Mouse (Mus musculus): ENCODE measurements around the gene Ankrd13b. TPM values are rescaled to one million over a fixed set of nuclear protein-coding genes. Genes with fewer than 3 reads are reported as not detected.

Ankrd13b gene
- total RNA-seq, 2 experiments from 2014 or later: 16.3 to 21.8 TPM

DNA sequence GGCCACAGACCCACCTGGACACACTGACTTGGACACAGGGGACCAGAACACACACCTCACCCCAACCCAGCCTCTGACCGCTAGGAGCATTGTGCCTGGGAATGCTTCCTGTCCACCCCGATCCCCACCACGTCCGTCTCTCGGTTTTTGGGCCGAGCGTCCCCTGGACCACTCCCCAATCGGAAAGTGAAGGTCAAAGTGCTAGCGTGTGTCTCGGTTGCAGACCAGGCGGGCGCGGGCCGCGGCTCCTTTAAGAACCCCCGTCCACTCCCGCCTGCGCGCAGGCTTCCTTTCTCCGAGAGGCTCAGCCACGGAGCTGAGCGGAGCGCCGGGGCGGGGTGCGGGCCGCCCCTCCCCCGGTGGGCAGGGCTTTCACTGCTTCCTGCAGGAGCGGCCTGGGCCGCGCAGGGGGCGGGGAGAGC is 3.4 kb upstream of the Ankrd13b start:
- DNase-seq (ENCODE audit: low spot score in 2 of 2): peak; percentile 76 to 88

DNA sequence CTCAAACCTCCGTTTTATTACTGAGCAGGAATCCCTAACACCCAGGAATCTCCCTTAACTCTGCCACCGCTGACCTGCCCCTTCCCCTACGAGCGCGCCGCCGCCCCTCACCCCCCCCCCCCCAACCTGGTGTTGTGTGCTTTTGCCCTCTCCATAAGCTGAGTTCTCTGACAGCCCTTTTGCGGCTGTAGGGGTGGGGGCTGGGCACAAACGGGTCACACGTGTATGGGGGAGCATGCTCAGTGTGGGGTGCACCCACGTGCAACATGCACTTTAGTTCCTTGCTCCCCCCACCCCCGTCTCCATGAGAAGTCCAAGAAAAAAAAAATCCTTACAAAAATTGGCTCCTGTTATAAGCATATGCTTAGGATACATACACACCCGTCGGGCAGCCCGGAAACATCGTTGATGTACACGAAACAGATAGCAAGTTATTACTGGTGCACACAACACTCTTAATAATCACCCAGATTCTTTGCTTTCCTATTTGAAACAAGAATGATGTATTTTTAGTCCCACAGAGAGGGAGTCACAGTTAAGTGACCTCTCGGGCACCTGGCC is 2.9 kb upstream of the Ankrd13b start:
- no peak for DNase-seq (ENCODE audit: low spot score in 2 of 2)

DNA sequence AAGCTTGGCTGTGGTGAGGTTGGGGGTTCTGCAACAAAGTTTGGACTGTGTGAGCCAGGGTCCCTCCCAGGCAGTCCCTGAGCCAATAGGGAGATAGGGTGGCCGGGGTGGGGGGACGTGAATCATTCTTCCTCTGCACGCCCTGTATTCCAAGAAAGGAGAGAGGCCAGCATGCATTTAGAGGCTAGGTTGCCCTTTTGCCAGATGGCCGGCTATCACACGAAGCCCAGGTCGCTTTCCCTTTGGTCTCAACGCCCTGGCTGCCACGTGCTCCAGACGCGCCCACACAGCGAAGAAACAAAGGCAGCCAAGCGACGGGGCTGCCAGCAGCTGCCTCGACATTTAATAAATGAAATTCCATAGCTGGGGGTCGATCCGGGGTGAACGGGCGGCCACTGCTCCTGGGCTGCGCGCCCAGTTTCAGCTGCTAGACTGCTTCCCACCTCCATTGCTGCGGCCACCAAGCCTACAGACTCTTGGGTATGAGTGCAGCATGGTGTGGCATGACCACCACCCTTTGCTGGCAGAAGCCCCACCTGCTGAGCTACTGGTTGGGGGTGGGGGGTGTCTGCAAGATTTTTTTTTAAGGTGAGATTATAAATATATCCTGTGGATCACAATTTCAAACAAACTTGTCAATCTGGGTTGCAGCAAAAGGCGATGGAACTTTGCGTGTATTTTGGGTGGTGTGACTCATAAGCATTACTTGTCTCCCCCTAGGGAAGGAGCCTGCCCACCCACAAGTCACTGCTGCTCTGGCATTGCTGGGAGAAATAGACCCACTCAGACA is 2.2 kb upstream of the Ankrd13b start:
- no peak for DNase-seq (ENCODE audit: low spot score in 2 of 2)

DNA sequence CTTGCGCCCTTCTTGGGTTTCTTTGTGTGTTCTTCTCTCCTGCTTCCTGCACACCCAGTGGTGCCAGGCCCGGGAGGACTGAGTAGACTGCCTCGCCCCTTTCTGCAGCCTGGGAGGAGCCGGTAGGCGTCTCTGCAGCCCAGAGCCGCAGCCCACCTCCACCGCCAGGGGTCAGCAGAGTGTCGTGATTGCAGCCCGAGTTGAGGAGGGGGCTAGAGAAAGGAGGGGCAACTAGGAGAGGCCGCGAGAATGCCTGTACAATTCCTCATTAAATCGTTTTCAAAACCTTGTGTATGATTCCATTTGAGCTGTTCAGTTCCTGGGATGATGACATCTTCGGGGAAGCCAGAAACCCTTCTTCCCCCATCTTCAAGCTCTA is 1.6 kb upstream of the Ankrd13b start:
- DNase-seq (ENCODE audit: low spot score in 2 of 2): peak; percentile 78 to 80

DNA sequence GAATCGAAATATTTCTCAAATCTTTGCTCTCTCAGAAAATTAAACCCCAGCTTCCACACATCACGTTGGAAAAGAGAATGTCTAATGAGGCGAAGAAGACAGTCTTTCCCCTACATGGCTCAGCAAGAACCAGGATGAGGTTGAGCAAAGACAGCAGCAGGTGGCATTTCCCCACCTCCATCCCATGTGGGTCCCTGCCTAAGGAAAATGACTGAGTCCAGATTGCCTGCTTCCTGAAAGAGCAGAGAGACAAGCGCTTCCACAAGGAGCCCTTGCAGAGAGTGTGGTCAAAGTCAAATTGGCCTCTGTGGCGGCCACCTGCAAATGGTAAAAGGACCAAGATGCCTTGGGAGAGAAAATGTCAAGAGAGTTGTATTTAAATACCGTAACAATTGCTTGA is 973 bp upstream of the Ankrd13b start:
- no peak for DNase-seq (ENCODE audit: low spot score in 2 of 2)

DNA sequence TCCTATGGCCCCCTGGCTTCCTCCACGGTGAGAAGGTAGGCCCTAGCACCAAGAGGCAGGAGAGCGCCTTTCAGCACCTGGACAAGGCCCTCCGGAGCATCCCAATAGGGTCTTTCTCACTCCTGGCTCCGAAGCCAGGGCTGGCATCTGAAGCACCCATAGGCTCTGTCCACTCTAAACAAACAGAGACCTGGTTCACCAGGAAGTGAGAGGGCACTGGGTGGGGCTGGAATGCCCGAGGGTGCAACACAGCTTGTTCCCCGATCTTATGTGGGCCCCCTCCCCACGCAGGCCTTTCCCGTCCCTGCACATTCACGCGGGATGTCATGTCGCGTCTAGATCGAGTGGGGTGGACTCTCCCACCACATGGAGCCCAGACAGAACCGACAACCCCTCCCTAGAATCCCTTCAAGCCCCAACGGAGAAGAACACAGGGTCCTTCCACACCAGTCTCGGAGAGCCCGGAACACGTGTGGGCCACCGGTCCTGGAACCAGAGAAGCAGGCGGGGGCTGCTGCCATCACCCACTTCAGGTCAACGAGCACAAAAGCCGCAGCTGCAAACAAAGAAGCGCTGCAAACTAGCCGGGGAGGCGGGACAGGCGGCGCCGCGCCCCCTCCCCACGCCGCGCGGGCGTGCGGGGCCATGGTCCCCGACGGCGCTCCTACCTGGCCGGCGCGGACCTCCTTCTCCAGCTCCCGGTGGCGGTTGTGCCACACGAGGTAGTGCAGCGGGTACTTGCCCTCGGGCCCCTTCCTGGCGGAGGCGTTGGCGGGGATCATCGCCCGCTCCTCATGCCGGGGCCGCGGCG is 502 bp downstream of the Ankrd13b start:
- DNase-seq (ENCODE audit: low spot score in 2 of 2): no peak

DNA sequence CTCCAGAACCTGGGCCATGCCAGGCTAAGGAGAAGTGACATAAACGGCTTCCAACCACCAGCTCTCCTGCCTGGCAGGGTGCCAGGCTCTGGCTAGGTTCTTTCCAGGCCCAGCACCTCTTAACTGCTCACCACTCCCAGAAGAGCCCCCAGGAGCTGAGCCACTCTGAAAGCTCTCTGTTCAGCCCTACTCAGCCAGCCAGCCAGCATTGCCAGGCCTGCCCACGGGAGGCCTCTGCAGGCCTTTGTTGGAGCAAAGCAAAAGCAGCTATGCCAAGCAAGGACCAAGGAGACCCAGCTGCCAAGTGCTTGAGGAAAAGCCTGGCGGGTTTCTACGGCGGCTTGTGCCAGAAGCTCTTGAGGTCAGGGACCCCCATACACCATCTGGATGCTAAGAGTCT is 2.7 kb downstream of the Ankrd13b start:
- no peak for DNase-seq (ENCODE audit: low spot score in 2 of 2)

DNA sequence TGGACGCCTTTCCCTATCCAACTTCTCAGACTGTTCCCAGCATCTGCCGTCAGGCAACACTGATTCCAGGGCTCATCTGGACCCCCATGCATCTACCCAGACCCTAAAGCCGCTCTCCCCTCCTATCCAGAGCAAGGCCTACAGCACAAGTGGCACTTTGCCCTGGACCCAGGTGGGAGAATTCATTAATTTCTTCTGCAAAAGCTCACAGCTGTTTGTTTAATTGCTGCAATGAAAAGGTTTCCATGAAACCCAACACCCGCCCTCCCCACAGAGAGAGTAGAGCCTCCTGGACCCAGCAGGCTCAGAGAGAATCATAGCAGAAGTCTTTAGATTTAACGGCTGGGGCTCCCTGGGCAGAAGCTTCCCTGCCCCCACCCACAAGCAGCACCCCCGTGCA is 4.2 kb downstream of the Ankrd13b start:
- DNase-seq (ENCODE audit: low spot score in 2 of 2): no peak

DNA sequence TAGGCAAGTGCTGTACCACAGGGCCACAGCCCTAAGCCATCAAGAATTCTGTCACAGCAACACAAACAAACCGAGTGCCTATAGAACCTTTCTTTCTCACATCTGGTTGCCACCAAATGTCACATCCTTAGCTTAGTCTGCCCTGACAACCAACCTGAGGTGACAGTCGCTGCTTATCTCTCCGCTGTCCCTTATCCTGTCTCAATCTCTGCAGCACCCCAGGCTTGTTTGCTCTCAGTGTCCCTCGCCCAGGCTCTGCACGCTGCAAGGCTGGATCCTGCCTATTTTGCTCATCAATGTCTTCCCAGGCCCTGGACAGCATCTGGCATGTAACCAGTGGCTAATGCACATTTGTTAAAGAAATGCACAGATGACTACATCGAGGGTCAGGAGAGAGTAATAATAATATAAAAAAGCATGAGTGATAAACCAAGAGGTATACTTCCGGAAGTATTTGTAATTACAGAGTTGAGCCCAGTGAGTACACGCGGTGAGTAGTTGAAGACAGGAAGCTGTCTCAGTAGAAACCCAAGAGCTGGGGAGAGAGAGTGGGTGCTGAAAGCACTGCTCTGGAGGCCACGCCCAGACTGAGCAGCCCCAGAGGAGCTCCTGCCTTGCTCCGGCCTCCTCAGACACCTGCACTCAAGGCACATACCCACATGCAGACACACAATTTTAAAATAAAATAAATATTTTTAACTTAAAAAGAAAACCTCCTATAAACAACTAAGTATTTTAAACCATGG is 5.8 kb downstream of the Ankrd13b start:
- no peak for DNase-seq (ENCODE audit: low spot score in 2 of 2)

DNA sequence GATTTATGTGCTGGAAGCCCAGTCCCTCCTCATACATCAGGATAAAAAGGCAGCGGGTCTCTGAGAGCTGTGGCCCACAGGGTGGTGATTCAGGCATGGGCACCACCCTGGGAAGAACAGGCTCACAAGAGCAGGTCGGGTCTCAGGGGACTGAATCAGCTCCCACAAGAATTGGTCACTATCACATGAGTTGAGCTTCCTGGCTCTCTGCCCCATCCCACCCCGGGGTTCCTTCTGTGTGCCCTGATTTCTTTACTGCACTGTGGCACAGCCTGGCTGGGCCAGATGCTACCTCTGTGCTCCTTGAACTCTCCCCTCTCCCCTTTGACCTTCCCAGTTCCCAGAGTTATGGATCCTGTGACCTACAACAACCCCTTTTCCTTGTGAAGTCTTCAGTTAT is 6.4 kb downstream of the Ankrd13b start:
- DNase-seq (ENCODE audit: low spot score in 2 of 2): no peak

DNA sequence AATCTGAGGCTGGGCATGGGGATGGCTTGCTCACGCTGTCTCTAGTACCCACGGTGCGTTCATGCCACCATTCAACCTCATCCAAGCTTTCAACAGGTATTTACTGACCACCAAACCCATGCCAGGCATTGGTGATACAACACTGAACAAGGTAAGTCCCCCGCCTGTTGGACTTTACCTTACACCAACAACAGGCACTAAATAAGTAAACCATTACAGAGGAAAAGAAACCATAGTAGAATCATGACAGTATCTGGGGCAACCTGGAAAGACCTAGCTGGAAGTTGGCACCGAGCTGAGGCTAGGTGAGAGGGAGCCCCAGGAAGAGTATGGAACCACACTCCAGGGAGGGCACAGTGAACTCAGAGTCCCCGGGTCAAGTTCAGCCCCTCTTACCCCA is 12.6 kb downstream of the Ankrd13b start:
- DNase-seq (ENCODE audit: low spot score in 2 of 2): no peak

DNA sequence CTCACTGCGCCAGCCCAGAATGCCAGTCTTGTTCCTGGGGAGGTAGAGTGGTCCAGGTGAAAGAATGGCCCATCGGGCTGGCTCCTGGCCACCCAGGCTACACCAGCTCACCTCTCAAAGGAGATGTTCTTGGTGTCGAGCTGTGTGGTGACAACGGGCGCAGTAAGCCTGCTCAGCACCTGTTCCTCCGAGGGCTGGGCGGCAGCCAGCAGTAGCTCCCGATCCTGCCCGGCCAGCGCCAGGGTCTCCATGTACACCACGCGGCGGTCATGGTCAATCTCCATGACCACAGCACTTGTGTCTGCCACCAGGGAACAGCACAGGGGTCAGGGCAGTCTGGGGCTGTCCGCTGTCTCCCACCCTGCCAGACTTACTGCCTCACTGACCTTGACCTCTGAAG is 13.3 kb downstream of the Ankrd13b start:
- DNase-seq (ENCODE audit: low spot score in 2 of 2): no peak

DNA sequence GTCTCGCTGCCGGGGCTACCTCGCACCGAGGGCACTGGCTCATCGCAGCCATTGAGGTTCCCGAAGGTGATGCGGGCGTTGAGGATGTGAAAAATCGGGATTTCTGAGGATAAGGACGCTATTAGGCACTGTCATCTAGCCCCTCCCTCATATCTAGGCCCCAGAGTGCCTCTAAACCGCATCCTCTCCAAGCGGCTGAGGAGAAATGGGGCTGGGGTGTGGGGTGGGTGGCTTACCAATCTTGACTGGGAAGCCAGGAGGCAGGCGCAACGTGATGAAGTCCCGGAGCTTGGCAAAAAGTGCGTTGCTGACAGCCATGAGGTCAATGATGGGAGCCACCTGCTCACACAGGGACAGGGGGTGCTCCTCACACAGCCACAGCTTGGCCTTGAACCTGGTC is 16.7 kb downstream of the Ankrd13b start:
- no peak for DNase-seq (ENCODE audit: low spot score in 2 of 2)

DNA sequence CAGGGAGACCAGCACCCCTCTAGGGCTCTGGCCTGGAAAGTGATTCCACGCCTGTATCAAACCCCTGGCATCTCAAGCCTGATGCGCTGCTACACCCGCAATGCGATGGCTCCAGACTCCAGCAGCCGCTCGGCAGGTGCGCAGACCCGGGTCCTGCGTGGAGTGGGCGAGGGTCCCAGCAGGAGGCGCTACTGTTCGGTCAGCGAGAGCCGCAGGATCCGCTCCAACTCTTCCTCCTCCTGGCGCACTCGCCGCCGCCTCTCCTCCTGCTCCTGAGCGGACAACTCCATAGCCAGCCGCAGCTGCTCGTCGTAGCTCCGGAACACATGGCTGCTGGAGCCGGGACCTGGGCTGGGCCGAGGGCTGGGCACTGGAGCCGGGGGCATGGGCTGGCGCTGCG is 18.1 kb downstream of the Ankrd13b start:
- DNase-seq (ENCODE audit: low spot score in 2 of 2): no peak

DNA sequence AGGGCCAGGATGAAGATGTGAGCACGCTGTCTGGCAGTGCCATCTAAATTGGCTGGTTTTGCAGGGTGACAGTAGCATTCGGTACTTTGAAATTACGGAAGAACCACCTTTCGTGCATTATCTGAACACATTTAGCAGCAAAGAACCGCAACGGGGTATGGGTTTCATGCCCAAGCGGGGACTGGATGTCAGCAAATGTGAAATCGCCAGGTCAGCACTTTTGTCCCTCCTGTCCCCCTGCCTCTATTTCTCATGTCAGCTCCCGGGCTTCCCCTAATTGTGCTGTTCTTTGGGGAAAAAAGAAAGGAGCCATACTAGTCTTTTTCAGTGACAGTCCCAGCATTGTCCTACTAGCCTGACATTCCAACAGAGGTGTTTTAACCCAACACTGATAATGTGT is 21.1 kb downstream of the Ankrd13b start:
- no peak for DNase-seq (ENCODE audit: low spot score in 2 of 2)

DNA sequence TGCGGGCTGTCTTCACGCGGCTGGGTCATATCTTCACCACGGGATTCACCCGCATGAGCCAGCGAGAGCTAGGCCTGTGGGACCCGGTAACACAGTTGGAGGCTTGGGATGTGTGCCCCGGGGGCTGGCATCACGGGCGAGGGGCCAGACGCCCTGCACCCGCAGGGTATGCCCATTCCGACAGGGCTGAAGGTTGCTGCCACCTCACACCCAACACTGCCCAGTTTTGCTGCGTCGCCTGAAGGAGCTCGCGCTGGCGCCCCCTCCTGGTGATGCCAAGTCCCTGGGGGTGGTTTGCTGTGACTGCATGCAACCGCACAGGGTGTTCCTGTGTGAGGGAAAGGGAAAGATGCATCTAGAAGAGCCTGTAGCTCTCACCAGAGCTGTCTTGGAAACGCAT is 21.7 kb downstream of the Ankrd13b start:
- DNase-seq (ENCODE audit: low spot score in 2 of 2): peak in 1 of 2 experiments; percentile 72

DNA sequence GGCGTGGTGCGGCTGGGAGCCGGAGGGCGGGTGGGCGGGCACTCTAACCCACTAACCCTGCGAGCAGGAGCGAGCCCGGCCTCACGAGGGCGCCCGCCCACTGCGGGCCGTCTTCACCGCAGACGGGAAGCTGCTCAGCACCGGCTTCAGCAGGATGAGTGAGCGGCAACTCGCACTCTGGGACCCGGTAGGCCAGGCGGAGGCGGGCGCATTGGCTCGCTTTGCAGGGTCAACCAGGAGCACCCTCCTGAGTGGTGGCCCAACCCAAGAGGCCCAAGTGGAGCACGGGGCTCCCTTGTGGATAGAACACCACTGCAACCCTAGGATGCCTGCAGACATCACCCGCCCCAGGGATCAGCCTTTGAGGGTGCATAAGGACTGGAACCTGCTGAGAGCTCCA is 22.3 kb downstream of the Ankrd13b start:
- peak in 1 of 2 experiments; percentile 49 for DNase-seq (ENCODE audit: low spot score in 2 of 2)

DNA sequence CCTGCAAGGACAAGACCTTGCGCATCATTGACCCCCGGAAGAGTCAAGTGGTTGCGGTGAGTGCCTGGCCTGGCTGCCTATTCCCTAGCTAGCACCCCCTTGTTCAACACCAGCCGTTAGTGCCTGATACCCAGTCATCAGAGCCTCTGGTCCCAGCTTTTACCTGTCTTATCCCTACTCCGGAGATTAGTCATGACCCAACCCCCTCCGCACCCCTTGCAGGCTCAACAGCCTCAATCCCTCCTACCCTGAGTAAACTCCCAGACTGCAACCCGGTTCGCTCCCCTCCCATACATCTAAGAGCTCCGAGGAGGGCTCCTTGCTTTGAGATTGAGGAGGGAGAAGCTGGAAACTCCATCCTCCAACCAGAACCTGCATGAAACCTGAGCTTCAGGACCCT is 22.9 kb downstream of the Ankrd13b start:
- no peak for DNase-seq (ENCODE audit: low spot score in 2 of 2)

DNA sequence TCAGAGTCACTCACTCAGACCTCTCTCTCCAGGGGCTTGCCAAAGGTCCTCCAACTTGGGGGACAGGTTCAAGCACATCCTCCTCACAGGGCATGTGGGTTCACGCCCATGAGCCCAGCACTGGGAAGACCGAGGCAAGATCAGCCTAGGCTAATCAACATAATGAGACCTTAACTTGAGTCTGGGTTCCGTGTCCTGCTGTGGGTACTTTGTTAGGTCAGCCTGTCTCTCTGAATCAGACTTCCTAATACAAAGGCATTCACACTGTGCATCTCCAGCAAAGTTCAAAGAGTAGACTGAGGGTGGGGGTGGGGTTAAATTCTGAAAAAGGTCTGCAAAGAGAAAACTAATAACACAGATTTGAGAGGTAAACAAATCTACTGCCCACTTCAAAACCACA is 24.4 kb downstream of the Ankrd13b start:
- no peak for DNase-seq (ENCODE audit: low spot score in 2 of 2)

DNA sequence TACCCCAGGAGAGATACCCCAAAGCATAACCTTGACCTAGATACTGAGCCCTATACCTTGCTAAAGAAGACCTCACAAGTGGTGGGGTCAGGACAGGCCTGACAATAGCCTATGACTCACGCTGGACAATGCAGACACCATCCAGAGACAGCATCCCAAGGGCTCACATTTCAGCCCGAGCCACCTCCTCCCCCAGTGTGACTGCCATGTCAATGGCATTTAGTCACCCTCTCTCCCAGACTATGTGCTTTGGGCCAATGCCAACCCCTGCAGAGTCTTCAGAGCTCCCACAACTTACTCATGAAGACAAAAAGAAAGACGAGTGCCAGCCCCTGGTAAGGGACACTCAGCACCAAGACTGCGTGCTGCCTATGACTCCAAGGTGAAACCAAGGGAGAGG is 24.8 kb downstream of the Ankrd13b start:
- DNase-seq (ENCODE audit: low spot score in 2 of 2): peak in 1 of 2 experiments; percentile 43

DNA sequence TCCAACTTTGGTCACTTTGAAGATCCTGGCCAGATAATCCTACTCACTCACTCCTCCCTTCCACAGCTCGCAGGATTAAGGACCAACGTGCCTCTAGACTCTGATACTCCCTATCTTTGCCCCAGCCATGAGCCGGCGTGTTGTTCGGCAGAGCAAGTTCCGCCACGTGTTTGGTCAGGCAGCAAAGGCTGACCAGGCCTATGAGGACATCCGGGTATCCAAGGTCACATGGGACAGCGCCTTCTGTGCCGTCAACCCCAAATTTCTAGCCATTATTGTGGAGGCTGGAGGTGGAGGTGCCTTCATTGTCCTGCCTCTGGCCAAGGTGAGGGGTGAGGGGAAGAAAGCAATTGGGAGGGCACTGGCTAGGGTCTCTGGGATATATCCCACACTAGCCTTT is 25.7 kb downstream of the Ankrd13b start:
- no peak for DNase-seq (ENCODE audit: low spot score in 2 of 2)

DNA sequence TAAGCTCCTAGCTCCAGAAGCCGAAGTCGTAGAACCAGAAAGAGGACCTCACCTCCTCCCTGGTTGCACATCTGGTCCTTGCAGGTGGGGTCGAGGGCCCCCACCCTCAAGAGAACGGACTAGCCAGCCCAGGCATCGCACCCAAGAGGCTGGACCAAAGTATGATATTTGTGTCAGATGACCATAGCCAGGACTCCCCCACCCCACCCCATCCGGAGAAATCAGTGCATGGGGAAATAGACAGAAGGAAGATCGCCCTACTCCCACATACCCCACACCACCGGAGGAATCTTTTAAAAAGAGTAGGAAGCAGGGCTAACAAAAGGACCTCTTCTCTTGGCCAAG is 26.4 kb downstream of the Ankrd13b start:
- no peak for DNase-seq (ENCODE audit: low spot score in 2 of 2)

All from adrenal gland, postnatal 4 days (tissue).